Mouse (Mus musculus): ENCODE measurements around the gene Myd88. TPM values are rescaled to one million over a fixed set of nuclear protein-coding genes. Genes with fewer than 3 reads are reported as not detected.

Gene Myd88
- total and polyA plus RNA-seq, 2 experiments from 2014 or later: 5.3 to 5.8 TPM

DNA sequence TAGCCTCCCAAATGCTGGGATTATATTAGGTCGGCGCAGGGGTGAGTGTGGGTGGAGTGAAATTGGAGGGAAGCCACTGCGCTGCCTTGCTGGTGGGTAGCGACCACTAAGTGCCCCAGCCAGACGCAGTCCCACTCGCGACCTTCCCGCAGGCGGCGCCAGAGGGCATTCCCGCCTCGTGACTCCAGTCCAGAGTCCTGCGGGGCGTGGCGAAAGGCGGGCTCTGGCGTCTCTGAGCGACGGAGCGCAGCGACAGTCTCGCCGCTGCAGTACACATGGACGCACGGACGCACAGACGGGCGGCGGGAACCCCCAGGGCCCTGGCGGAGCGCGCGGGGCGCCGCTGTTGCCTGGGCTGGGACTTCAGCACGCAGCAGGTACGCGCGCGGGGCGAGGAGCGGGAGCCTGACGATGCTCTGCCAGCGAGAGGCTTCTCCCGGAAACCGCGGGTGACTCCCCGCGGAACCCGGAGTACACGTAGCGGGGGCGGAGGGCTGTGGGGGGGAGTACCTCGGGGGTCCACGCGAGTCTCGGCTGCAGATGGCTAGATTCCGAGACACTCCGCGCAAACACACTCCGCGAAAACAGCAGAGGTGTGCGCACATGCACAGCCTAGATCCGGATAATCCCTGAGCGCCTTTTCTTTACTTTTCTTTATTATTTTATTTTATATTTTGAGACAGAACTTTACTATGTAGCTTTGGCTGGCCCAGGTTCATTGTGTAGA, 16.3 kb upstream of the Myd88 start, which contains the start of gene Xylb:
Xylb (plus strand) TSS at position 51 of the 727 bp plus-strand sequence.
- H3K9me3 ChIP-seq (ENCODE audit: low read length): no peaks in the 10 kb centered on the region
- H3K27me3 ChIP-seq (ENCODE audit: insufficient read depth, low read length): no peaks in the 10 kb centered on the region
- peak; percentile 94 for ATAC-seq
- peak within 1 kb of the TSS; percentile 54 for H3K9ac ChIP-seq
- peak; percentile 85 for DNase-seq
- TF ChIP-seq CTCF (IDR thresholded peaks at IDR 0.05; ENCODE audit: low read depth): peak; percentile 85
- peak within 1 kb of the TSS; percentile 88 for H3K4me2 ChIP-seq (ENCODE audit: low read depth)
- H3K36me3 ChIP-seq (ENCODE audit: insufficient read depth): no peaks in the 10 kb centered on the region
- H3K4me1 ChIP-seq (ENCODE audit: insufficient read depth): no peaks in the 10 kb centered on the region
- peak within 1 kb of the TSS; percentile 53 for H3K4me3 ChIP-seq (ENCODE audit: low read depth, low read length)
- WGBS: 2% methylated on average over 65 of the region's 65 CpGs
- H3K27ac ChIP-seq (ENCODE audit: low read depth, low read length): no peak within 1 kb of the TSS

DNA sequence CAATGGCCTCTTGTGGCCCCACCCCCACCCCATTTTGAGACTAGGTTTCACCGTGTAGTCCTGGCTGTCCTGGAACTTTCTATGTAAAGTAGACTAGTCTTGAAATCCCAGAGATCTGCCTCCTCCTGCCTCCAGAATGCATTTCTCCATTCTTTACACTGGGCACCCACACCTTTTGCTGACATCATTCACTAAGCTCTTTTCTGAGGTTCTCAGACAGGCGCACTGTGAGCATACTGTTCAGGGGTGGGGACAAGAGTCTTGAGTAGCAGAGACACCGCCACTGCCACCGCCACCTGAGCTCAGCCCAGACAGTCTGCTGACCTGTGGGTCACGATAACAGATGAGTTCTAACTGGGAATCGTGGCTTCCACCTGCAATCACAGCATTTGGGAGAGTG, 14.7 kb upstream of the Myd88 start:
- no peaks in the 10 kb centered on the region for H3K9me3 ChIP-seq (ENCODE audit: low read length)
- no peaks in the 10 kb centered on the region for H3K27me3 ChIP-seq (ENCODE audit: insufficient read depth, low read length)
- H3K27ac ChIP-seq (ENCODE audit: low read depth, low read length): no peak overlapping the region
- no peak overlapping the region for H3K4me3 ChIP-seq (ENCODE audit: low read depth, low read length)
- no peak for DNase-seq
- H3K4me2 ChIP-seq (ENCODE audit: low read depth): no peak overlapping the region
- peaks cover 6% of the 10 kb centered on the region for H3K36me3 ChIP-seq (ENCODE audit: insufficient read depth)
- ATAC-seq: no peak
- H3K4me1 ChIP-seq (ENCODE audit: insufficient read depth): no peaks in the 10 kb centered on the region
- TF ChIP-seq CTCF (IDR thresholded peaks at IDR 0.05; ENCODE audit: low read depth): no peak
- no peak overlapping the region for H3K9ac ChIP-seq
- WGBS: 80% methylated on average over 6 of the region's 6 CpGs

DNA sequence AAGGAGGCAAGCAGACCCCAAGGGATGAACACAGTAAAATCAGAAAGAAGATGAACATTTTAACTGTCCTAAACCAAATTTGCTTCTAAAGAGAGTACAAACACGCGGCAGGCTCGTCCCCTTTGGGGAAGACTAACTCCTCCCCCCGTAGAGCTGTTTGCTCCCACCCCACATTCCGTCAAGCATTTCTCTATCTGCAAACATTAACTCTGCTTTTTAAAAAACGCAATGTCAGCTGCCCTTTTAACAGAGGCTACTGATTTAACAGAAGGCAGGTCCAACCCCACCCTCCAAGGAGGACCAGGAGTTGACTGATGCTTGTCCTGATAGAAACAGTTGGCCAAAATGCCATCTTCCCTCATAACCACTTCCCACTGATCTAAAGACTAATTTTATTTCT, 12.7 kb upstream of the Myd88 start:
- no peak for TF ChIP-seq CTCF (IDR thresholded peaks at IDR 0.05; ENCODE audit: low read depth)
- Histone ChIP-seq H3K4me2 (ENCODE audit: low read depth) (no peak overlapping the region), H3K27ac (ENCODE audit: low read depth, low read length) (no peak overlapping the region), H3K36me3 (ENCODE audit: insufficient read depth) (peaks cover 15% of the 10 kb centered on the region), H3K4me1 (ENCODE audit: insufficient read depth) (no peaks in the 10 kb centered on the region), H3K4me3 (ENCODE audit: low read depth, low read length) (no peak overlapping the region), H3K27me3 (ENCODE audit: insufficient read depth, low read length) (no peaks in the 10 kb centered on the region), H3K9me3 (ENCODE audit: low read length) (no peaks in the 10 kb centered on the region), H3K9ac (no peak overlapping the region)
- 83% methylated on average over 6 of the region's 6 CpGs for WGBS
- no peak for ATAC-seq
- DNase-seq: no peak

DNA sequence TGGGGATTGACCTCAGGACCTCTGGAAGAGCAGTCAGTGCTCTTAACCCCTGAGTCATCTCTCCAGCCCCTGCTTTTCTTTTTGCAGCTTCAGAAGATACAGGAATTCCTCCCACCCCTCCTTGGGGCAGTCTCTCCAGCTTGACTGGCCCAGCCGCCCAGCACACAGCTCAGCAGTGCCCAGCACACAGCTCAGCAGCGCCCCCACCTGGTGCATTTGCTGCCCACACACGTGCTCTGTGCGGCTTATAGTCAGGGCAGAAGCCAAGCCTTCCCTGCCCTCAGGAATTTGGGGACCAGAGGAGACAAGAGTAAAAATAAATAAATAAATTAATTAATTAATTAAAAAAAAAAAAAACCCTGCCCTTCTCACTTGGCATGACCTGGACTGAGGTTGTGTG, 10.8 kb upstream of the Myd88 start:
- H3K4me1 ChIP-seq (ENCODE audit: insufficient read depth): no peaks in the 10 kb centered on the region
- H3K36me3 ChIP-seq (ENCODE audit: insufficient read depth): peaks cover 31% of the 10 kb centered on the region
- WGBS: 26% methylated on average over 4 of the region's 4 CpGs
- H3K9ac ChIP-seq: no peak overlapping the region
- no peak overlapping the region for H3K27ac ChIP-seq (ENCODE audit: low read depth, low read length)
- no peak overlapping the region for H3K4me2 ChIP-seq (ENCODE audit: low read depth)
- ATAC-seq (peak; percentile 91), DNase-seq (peak; percentile 69)
- no peaks in the 10 kb centered on the region for H3K9me3 ChIP-seq (ENCODE audit: low read length)
- no peak overlapping the region for H3K4me3 ChIP-seq (ENCODE audit: low read depth, low read length)
- TF ChIP-seq CTCF (IDR thresholded peaks at IDR 0.05; ENCODE audit: low read depth): peak; percentile 74
- no peaks in the 10 kb centered on the region for H3K27me3 ChIP-seq (ENCODE audit: insufficient read depth, low read length)

DNA sequence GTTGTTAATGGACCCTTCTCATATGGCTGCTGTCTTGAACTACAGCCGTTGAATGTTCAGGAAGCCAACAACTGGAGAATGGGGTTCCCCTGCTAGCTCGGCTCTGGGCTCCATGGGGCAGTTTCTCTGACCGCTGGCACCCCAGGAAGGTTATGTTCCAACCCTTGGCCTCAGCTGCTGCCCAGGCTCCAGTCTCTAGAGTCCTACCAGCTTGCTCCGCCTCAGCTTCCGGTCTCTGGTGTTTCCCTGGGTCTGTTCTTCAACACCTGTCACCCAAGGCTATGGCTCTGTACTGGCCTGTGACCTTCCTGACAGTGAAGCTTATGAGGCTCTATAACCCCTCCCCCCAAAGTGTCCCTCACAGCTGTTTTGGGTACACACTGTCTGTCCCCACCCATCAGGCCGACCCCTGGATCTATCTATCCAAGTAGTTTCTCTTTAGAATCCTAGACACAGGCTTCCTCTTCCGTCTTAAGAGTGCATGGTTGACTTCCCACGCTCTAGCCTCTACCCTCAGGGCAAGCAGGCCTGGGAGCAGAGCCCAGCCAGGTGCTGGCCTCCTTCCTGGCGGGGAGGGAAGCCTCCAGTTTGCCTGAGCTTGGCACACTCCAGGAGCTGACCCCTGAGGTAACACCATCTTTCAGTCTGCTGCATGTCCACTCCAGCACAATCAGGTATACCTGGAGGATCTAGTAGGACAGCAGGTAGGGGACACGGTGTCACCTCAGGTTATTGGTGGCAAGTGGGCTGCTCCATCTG, 9.9 kb upstream of the Myd88 start:
- no peak for TF ChIP-seq CTCF (IDR thresholded peaks at IDR 0.05; ENCODE audit: low read depth)
- Histone ChIP-seq H3K9me3 (ENCODE audit: low read length) (no peaks in the 10 kb centered on the region), H3K36me3 (ENCODE audit: insufficient read depth) (peaks cover 40% of the 10 kb centered on the region), H3K4me2 (ENCODE audit: low read depth) (no peak overlapping the region), H3K9ac (no peak overlapping the region), H3K27me3 (ENCODE audit: insufficient read depth, low read length) (no peaks in the 10 kb centered on the region), H3K4me1 (ENCODE audit: insufficient read depth) (no peaks in the 10 kb centered on the region), H3K27ac (ENCODE audit: low read depth, low read length) (no peak overlapping the region), H3K4me3 (ENCODE audit: low read depth, low read length) (no peak overlapping the region)
- 91% methylated on average over 10 of the region's 10 CpGs for WGBS
- ATAC-seq (no peak), DNase-seq (no peak)

DNA sequence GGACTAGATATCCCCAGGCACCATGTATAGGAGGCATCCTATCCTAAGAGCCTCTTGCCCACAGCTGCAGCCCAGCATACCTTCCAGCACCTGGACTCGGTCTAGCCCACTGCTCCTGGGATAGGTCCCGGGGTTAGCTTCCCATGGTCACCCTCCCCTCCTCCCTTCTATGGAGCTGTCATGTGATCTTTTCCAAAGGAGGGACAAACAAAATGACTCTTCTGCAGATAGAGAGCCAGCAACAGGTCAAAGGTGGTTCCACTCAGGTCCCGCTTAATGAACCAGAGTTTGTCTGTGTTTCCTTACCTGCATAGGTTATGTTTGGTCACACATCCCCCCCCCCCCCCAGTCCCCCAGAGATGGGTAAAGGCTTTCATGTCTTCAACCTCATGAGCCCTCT, 9.3 kb upstream of the Myd88 start:
- no peak overlapping the region for H3K9ac ChIP-seq
- no peaks in the 10 kb centered on the region for H3K4me1 ChIP-seq (ENCODE audit: insufficient read depth)
- no peaks in the 10 kb centered on the region for H3K27me3 ChIP-seq (ENCODE audit: insufficient read depth, low read length)
- no peak overlapping the region for H3K4me2 ChIP-seq (ENCODE audit: low read depth)
- no peak overlapping the region for H3K4me3 ChIP-seq (ENCODE audit: low read depth, low read length)
- ATAC-seq: no peak
- WGBS: 85% methylated on average over 3 of the region's 3 CpGs
- H3K9me3 ChIP-seq (ENCODE audit: low read length): no peaks in the 10 kb centered on the region
- no peak for TF ChIP-seq CTCF (IDR thresholded peaks at IDR 0.05; ENCODE audit: low read depth)
- no peak for DNase-seq
- peaks cover 46% of the 10 kb centered on the region for H3K36me3 ChIP-seq (ENCODE audit: insufficient read depth)
- H3K27ac ChIP-seq (ENCODE audit: low read depth, low read length): no peak overlapping the region

DNA sequence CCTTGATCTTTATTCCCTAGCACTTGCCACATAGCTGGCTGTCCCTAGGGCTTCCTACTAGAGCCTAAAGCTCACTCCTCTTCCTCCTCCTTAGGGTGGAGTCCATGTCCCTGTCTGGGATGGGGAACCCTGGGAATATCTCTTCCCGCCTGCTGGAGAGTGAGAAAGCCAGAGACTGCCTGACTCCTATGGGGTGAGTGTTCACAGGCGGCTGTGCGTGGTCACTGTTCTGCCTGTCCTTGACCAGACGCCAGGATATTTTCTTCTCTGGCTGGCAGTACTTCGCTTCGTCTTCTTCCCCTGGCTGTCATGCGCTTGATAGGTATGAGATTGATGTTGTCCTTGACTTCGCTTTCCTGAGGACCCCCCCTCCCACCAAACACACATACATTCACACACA, 5.2 kb upstream of the Myd88 start:
- H3K27ac ChIP-seq (ENCODE audit: low read depth, low read length): no peak overlapping the region
- H3K9me3 ChIP-seq (ENCODE audit: low read length): no peaks in the 10 kb centered on the region
- H3K36me3 ChIP-seq (ENCODE audit: insufficient read depth): peaks cover 62% of the 10 kb centered on the region
- H3K27me3 ChIP-seq (ENCODE audit: insufficient read depth, low read length): no peaks in the 10 kb centered on the region
- TF ChIP-seq CTCF (IDR thresholded peaks at IDR 0.05; ENCODE audit: low read depth): no peak
- ATAC-seq (no peak), DNase-seq (no peak)
- H3K4me1 ChIP-seq (ENCODE audit: insufficient read depth): peaks cover 8% of the 10 kb centered on the region
- no peak overlapping the region for H3K4me3 ChIP-seq (ENCODE audit: low read depth, low read length)
- 93% methylated on average over 8 of the region's 8 CpGs for WGBS
- H3K4me2 ChIP-seq (ENCODE audit: low read depth): no peak overlapping the region
- H3K9ac ChIP-seq: no peak overlapping the region
